ENCODE assay signal across 14 mouse cellular contexts in genomic region chr17:84844950-84845349, GRCm38 (mm10). TPM values are rescaled to one million over a fixed set of nuclear protein-coding genes. Genes with fewer than 3 reads are reported as not detected.
DNase-seq lines count a peak whose midpoint lies in the region; ATAC-seq lines count a peak whose summit lies in the region.
"Had no signal": no experiment of that assay in that cellular context is flagged by ENCODE, and none has a peak within 500 bp of the region (broad histone marks: within the 10 kb centered on the region; RNA-seq: fewer than 3 reads in every experiment).

No protein-coding gene starts in this region.

- DNase-seq in lung, postnatal 4 days = peak; percentile 20 to 31
- no peak for DNase-seq in lung, postnatal 14 days
- DNase-seq in spleen, adult 18-20 months = peak; percentile 43 to 52
- no peak for DNase-seq in cerebellum, adult 9-11 months
- no peak for DNase-seq in cerebellum, adult 8-10 months
- DNase-seq in embryo, embryonic 11 days = no peak
- DNase-seq in heart, postnatal 10 days = no peak
- DNase-seq: right cerebral cortex, postnatal 14 days had no signal

- H3K9ac ChIP-seq in liver, embryonic 15.5 days = no peak overlapping the region
- H3K9ac ChIP-seq: hindbrain, embryonic 13.5 days; kidney, embryonic 15.5 days; limb, embryonic 13.5 days; neural tube, embryonic 13.5 days had no signal

- 31% methylated on average over 13 of the region's 13 CpGs for WGBS in liver, embryonic 15.5 days (ENCODE audit: insufficient replicate concordance)

- no peaks in the 10 kb centered on the region for H3K4me1 ChIP-seq in liver, embryonic 15.5 days (replicated peaks)
- H3K4me1 ChIP-seq: kidney, embryonic 15.5 days; limb, embryonic 13.5 days had no signal

- H3K27ac ChIP-seq in liver, embryonic 15.5 days (replicated peaks) = no peak overlapping the region
- H3K27ac ChIP-seq: hindbrain, embryonic 13.5 days; kidney, embryonic 15.5 days; limb, embryonic 13.5 days; midbrain, embryonic 10.5 days; neural tube, embryonic 13.5 days had no signal

- H3K4me2 ChIP-seq in liver, embryonic 15.5 days = no peak overlapping the region
- H3K4me2 ChIP-seq: hindbrain, embryonic 13.5 days; kidney, embryonic 15.5 days; limb, embryonic 13.5 days; neural tube, embryonic 13.5 days had no signal

- H3K9me3 ChIP-seq in liver, embryonic 15.5 days (replicated peaks) = no peaks in the 10 kb centered on the region
- H3K9me3 ChIP-seq: hindbrain, embryonic 13.5 days; kidney, embryonic 15.5 days; limb, embryonic 13.5 days; midbrain, embryonic 10.5 days; neural tube, embryonic 13.5 days had no signal

- H3K36me3 ChIP-seq in liver, embryonic 15.5 days (replicated peaks) = no peaks in the 10 kb centered on the region
- H3K36me3 ChIP-seq: hindbrain, embryonic 13.5 days; kidney, embryonic 15.5 days; limb, embryonic 13.5 days; midbrain, embryonic 10.5 days; neural tube, embryonic 13.5 days had no signal

- no peaks in the 10 kb centered on the region for H3K27me3 ChIP-seq in liver, embryonic 15.5 days
- H3K27me3 ChIP-seq: kidney, embryonic 15.5 days; limb, embryonic 13.5 days; neural tube, embryonic 13.5 days had no signal

- H3K4me3 ChIP-seq in liver, embryonic 15.5 days (replicated peaks) = no peak overlapping the region
- H3K4me3 ChIP-seq: hindbrain, embryonic 13.5 days; kidney, embryonic 15.5 days; limb, embryonic 13.5 days; midbrain, embryonic 10.5 days; neural tube, embryonic 13.5 days had no signal

- 0 out of 2 replicates have a peak, but pooled peaks have one; percentile 31 for ATAC-seq in liver, embryonic 15.5 days (ENCODE audit: insufficient read depth)

- intact Hi-C loops in heart, postnatal 10 days (cut with DNase I) = no loop called here

RNA-seq across cellular contexts. Expression of gene Lrpprc, which starts 54.4 kb away (rescaled TPM):
- 35.6 and 37.9 TPM in 2 replicates for polyA plus RNA-seq in liver, embryonic 15.5 days (2015; fragmentation: Nextera tagmentation; extraction: Ambion mirVana)
- 100 to 1,000 TPM; 152 to 158 TPM for total RNA-seq in heart, postnatal 10 days (2021)

Comparison
In these comparisons a context has a peak if more than half of its experiments do, and no peak if none do; other contexts are left out.
1. DNase-seq: peak in lung, postnatal 4 days (2 of 2) and spleen, adult 18-20 months (2 of 2); none in lung, postnatal 14 days (single experiment), cerebellum, adult 9-11 months (single experiment), cerebellum, adult 8-10 months (single experiment), embryo, embryonic 11 days (single experiment) and heart, postnatal 10 days (0 of 2).